Mouse (Mus musculus): ENCODE measurements around the gene Slc1a7. TPM values are rescaled to one million over a fixed set of nuclear protein-coding genes. Genes with fewer than 3 reads are reported as not detected.
A peak's percentile ranks its signal among the peaks of the same experiment; 100 is the strongest.

Gene Slc1a7
- total and polyA plus RNA-seq, 2 experiments from 2014 or later = 0.08 to 0.65 TPM

DNA sequence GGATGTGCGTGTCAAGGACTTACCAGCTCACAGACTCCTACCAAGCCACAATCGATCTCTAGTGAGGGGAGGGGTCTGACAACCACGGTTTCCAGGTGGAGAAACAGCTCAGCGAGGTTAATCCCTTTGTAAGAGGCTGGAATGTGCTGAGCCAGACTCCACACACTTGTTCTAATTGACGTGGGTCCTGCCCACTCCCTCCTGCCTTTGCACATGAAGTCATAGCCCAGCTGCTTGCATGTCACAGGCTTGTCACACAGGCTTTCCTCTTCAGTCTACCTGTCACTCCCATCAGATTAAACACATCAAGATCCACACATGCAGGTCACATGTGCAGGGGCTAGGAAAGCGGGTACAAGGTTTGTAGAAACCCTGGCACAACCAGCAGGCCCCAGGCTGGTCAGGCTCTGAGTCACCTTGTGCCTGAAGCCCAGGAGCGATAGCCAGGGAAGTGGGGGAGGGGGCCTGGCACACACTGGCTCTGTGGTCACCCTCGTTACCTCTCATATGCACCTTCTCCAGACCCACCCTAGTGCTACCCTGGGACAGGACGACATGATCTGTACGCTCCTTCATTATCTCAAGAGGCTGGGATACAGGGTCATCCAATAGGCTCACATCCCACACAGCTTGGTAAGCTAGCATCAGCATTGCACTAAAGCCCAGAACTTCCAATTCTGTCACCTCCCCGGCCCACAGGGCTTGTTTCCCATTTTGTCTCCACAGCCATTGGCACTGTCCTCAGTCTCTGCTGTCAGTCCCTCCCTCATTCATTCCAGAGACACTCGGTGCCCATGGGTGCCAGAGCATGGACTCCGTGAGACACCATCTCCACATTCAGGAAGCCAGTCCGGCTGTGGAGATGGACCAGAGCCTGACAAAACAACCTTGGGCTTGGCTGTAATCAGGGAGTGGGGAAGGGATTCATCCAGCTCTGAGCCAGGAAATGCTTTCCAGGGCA, 51.1 kb downstream of the Slc1a7 start:
- H3K4me2 ChIP-seq (ENCODE audit: low read depth, low read length) = no peak overlapping the region
- 0 out of 2 replicates have a peak, but pooled peaks cover 6% of the 10 kb centered on the region for H3K9me3 ChIP-seq (replicated peaks; ENCODE audit: control insufficient read depth, low read length)
- no peak for TF ChIP-seq CTCF (IDR thresholded peaks at IDR 0.05; ENCODE audit: low read depth)
- TF ChIP-seq EP300 (IDR thresholded peaks at IDR 0.05; ENCODE audit: low read depth) = no peak
- ATAC-seq (ENCODE audit: insufficient read depth, low read depth) = no peak
- H3K27me3 ChIP-seq (ENCODE audit: control insufficient read depth, insufficient read depth, low read length) = no peaks in the 10 kb centered on the region
- peaks cover 15% of the 10 kb centered on the region for H3K4me1 ChIP-seq (ENCODE audit: control insufficient read depth, insufficient read depth)
- no peak for DNase-seq (ENCODE audit: low spot score)
- no peak overlapping the region for H3K4me3 ChIP-seq (ENCODE audit: low read depth, low read length)
- 37% methylated on average over 14 of the region's 14 CpGs for WGBS
- no peak overlapping the region for H3K9ac ChIP-seq (replicated peaks; ENCODE audit: low read depth, low read length)
- no peak overlapping the region for H3K27ac ChIP-seq (ENCODE audit: low read depth)
- H3K36me3 ChIP-seq (replicated peaks; ENCODE audit: control insufficient read depth, insufficient read depth, low read length) = no peaks in the 10 kb centered on the region

DNA sequence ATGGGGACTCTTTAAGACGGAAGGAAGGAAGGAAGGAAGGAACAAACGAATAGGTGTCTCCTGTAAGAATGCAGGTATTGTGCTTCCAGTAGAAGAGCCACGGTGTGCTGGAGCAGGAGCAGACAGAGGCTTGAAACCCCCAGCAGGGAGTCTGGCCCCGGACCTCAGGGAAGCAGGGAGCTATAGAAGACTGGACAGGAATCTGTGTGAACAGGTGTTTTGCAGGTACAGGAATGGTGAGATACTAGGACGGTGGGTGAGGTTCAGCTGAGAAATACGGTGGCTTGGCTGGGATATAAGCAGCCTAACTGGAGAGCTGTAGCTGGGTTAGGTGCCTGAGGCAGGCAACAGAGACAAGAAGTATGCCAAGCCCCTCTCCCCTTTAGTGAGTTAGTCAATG, 52.0 kb downstream of the Slc1a7 start:
- whole genome bisulfite sequencing = 86% methylated on average over 6 of the region's 6 CpGs
- TF ChIP-seq CTCF (IDR thresholded peaks at IDR 0.05; ENCODE audit: low read depth) (no peak), EP300 (IDR thresholded peaks at IDR 0.05; ENCODE audit: low read depth) (no peak)
- Histone ChIP-seq H3K4me1 (ENCODE audit: control insufficient read depth, insufficient read depth) (0 out of 2 replicates have a peak, but pooled peaks cover 13% of the 10 kb centered on the region), H3K27me3 (ENCODE audit: control insufficient read depth, insufficient read depth, low read length) (no peaks in the 10 kb centered on the region), H3K36me3 (replicated peaks; ENCODE audit: control insufficient read depth, insufficient read depth, low read length) (no peaks in the 10 kb centered on the region), H3K9me3 (replicated peaks; ENCODE audit: control insufficient read depth, low read length) (0 out of 2 replicates have a peak, but pooled peaks cover 6% of the 10 kb centered on the region), H3K9ac (replicated peaks; ENCODE audit: low read depth, low read length) (no peak overlapping the region), H3K4me2 (ENCODE audit: low read depth, low read length) (no peak overlapping the region), H3K27ac (ENCODE audit: low read depth) (no peak overlapping the region), H3K4me3 (ENCODE audit: low read depth, low read length) (no peak overlapping the region)
- DNase-seq (ENCODE audit: low spot score) = no peak
- ATAC-seq (ENCODE audit: insufficient read depth, low read depth) = no peak

DNA sequence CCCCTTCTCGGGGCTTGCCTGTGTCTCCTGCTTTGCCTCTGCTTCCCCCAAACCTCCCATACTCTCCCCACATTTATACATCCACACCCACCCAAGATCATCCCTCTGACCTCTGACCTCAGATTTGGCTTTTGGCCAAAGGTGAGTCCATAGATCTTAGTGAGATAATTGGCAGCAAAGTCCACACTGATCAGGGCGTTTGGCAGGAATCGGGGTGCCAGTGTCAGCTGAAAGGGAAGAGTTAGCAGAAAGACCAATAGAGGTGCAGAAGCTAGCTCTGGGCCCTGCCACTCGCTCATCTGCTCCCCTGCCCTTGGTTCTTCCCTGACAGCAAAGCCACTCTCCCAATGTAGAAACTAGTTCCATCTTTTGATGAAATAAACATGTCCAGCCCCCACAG, 55.1 kb downstream of the Slc1a7 start:
- 87% methylated on average over 4 of the region's 4 CpGs for WGBS
- no peak for TF ChIP-seq CTCF (IDR thresholded peaks at IDR 0.05; ENCODE audit: low read depth)
- TF ChIP-seq EP300 (IDR thresholded peaks at IDR 0.05; ENCODE audit: low read depth) = no peak

DNA sequence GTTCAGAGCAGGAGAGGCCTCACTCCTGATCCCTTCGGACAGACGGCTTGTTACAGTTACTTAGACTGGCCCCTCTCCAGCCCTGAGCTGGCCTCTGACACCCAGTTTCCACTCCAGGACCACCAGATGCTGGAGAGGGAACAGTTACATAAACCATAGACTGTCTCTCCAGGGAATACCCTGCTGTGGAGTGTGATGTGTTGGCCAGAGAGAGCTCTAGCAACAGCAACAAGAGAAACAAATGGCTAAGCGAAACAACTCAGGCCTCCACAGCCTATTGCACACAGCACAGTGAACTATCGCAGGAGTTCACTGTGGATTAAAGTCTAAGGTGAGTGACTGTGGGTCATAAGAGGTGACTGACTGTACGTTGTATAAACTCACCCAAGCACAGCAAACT, 56.5 kb downstream of the Slc1a7 start:
- 0 out of 2 replicates have a peak, but pooled peaks cover 6% of the 10 kb centered on the region for H3K9me3 ChIP-seq (replicated peaks; ENCODE audit: control insufficient read depth, low read length)
- no peak overlapping the region for H3K9ac ChIP-seq (replicated peaks; ENCODE audit: low read depth, low read length)
- no peak for TF ChIP-seq EP300 (IDR thresholded peaks at IDR 0.05; ENCODE audit: low read depth)
- no peak for TF ChIP-seq CTCF (IDR thresholded peaks at IDR 0.05; ENCODE audit: low read depth)
- H3K27ac ChIP-seq (ENCODE audit: low read depth) = no peak overlapping the region
- no peak overlapping the region for H3K4me2 ChIP-seq (ENCODE audit: low read depth, low read length)
- H3K4me1 ChIP-seq (ENCODE audit: control insufficient read depth, insufficient read depth) = 0 out of 2 replicates have a peak, but pooled peaks cover 8% of the 10 kb centered on the region
- H3K4me3 ChIP-seq (ENCODE audit: low read depth, low read length) = no peak overlapping the region
- 0 out of 2 replicates have a peak, but pooled peaks cover 7% of the 10 kb centered on the region for H3K27me3 ChIP-seq (ENCODE audit: control insufficient read depth, insufficient read depth, low read length)
- no peaks in the 10 kb centered on the region for H3K36me3 ChIP-seq (replicated peaks; ENCODE audit: control insufficient read depth, insufficient read depth, low read length)
- ATAC-seq (ENCODE audit: insufficient read depth, low read depth) = no peak
- DNase-seq (ENCODE audit: low spot score) = no peak
- WGBS = 72% methylated on average over 5 of the region's 5 CpGs

More for the DNA sequence above, 55.1 kb downstream of the Slc1a7 start:
- Histone ChIP-seq H3K4me2 (ENCODE audit: low read depth, low read length) (no peak overlapping the region), H3K9me3 (replicated peaks; ENCODE audit: control insufficient read depth, low read length) (0 out of 2 replicates have a peak, but pooled peaks cover 6% of the 10 kb centered on the region), H3K9ac (replicated peaks; ENCODE audit: low read depth, low read length) (no peak overlapping the region), H3K36me3 (replicated peaks; ENCODE audit: control insufficient read depth, insufficient read depth, low read length) (no peaks in the 10 kb centered on the region), H3K27me3 (ENCODE audit: control insufficient read depth, insufficient read depth, low read length) (0 out of 2 replicates have a peak, but pooled peaks cover 2% of the 10 kb centered on the region), H3K4me1 (ENCODE audit: control insufficient read depth, insufficient read depth) (0 out of 2 replicates have a peak, but pooled peaks cover 15% of the 10 kb centered on the region), H3K4me3 (ENCODE audit: low read depth, low read length) (no peak overlapping the region), H3K27ac (ENCODE audit: low read depth) (no peak overlapping the region)
- DNase-seq (ENCODE audit: low spot score) = no peak
- ATAC-seq (ENCODE audit: insufficient read depth, low read depth) = no peak

DNA sequence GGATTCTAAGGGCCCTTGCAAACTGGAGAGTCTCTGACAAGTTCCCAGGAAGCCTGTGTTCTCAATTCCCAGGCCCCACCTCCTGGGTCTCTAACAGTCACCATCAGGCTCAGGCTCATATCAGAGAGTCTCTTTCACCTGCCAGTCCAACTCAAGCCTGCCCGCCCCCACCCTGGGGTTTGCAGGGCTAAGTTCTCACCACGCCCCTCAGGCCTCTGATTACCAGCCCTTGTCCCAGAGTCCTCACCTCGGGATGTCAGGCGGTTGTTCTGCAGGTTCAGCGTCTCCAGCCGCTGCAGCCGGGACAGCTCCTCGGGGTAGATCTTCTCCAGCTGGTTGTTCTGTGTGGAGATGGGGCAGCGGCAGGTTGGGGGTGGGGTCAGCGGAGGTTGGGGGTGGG, 57.1 kb downstream of the Slc1a7 start:
- WGBS = 10% methylated on average over 10 of the region's 10 CpGs
- peaks cover 13% of the 10 kb centered on the region for H3K27me3 ChIP-seq (ENCODE audit: control insufficient read depth, insufficient read depth, low read length)
- ATAC-seq (ENCODE audit: insufficient read depth, low read depth) = peak; percentile 21; the same call in 1 of the 2 replicates

More for the DNA sequence above, 57.1 kb downstream of the Slc1a7 start:
- TF ChIP-seq CTCF (IDR thresholded peaks at IDR 0.05; ENCODE audit: low read depth) (no peak), EP300 (IDR thresholded peaks at IDR 0.05; ENCODE audit: low read depth) (no peak)
- Histone ChIP-seq H3K4me3 (ENCODE audit: low read depth, low read length) (no peak overlapping the region), H3K4me2 (ENCODE audit: low read depth, low read length) (peak overlapping the region; percentile 25; the same call in 1 of the 2 replicates), H3K4me1 (ENCODE audit: control insufficient read depth, insufficient read depth) (0 out of 2 replicates have a peak, but pooled peaks cover 8% of the 10 kb centered on the region), H3K9ac (replicated peaks; ENCODE audit: low read depth, low read length) (no peak overlapping the region), H3K36me3 (replicated peaks; ENCODE audit: control insufficient read depth, insufficient read depth, low read length) (no peaks in the 10 kb centered on the region), H3K27ac (ENCODE audit: low read depth) (no peak overlapping the region), H3K9me3 (replicated peaks; ENCODE audit: control insufficient read depth, low read length) (0 out of 2 replicates have a peak, but pooled peaks cover 4% of the 10 kb centered on the region)
- DNase-seq (ENCODE audit: low spot score) = no peak

Measured in heart, postnatal 0 days (tissue).